Mouse (Mus musculus) left cerebral cortex, adult 2 months (tissue): ENCODE measurements around the gene Prkch. TPM values are rescaled to one million over a fixed set of nuclear protein-coding genes. Genes with fewer than 3 reads are reported as not detected.
A peak's percentile ranks its signal among the peaks of the same experiment; 100 is the strongest.

Experiments used
- DNase-seq, 2 experiments: peaks; one replicate each; pipeline ENCODE4 v3.0.0; 2021 to 2022; ENCODE audit warnings: low spot score in 2 of 2, mixed read lengths in 1 of 2; ENCODE audit errors: extremely low spot score in 1 of 2
- H3K27ac ChIP-seq: fragments of 200-600 bp; 2 replicates; pipeline ENCODE4 v1.8.1; 2022
- H3K4me3 ChIP-seq: fragments of 200-600 bp; 2 replicates; pipeline ENCODE4 v1.8.1; 2022
- CTCF ChIP-seq: fragments of 200-600 bp; IDR thresholded peaks from 2 replicates; pipeline ENCODE4 v1.8.1; 2022; ENCODE audit warnings: antibody characterized with exemption, mild to moderate bottlenecking, moderate library complexity
- intact Hi-C: fragments of 180-260 bp; cut with DNase I; formaldehyde crosslinking; loops from one replicate; pipeline ENCODE4 v1.15.1; 2025
- total RNA-seq, 2 experiments: library from RNA; stranded (reverse); gene quantifications; 2 replicates each; pipeline ENCODE4 v1.2.3; 2021

Gene Prkch
- total RNA-seq, 2 experiments from 2014 or later = 4.1 to 5.7 TPM

GRCm38 (mm10) chr12:73667607-73668006 is 83.0 kb downstream of the Prkch start:
- TF ChIP-seq CTCF = no peak
- Histone ChIP-seq H3K4me3 (no peak overlapping the region), H3K27ac (no peak overlapping the region)
- intact Hi-C loops = no loop called here
- DNase-seq = no peak

GRCm38 (mm10) chr12:73670739-73671138 is 86.1 kb downstream of the Prkch start:
- H3K27ac ChIP-seq = peak overlapping the region; percentile 38
- no peak for TF ChIP-seq CTCF
- DNase-seq = no peak
- H3K4me3 ChIP-seq = no peak overlapping the region
- intact Hi-C loops = loop anchor here (2.0 kb wide), 1 partner anchor 14 kb away; no protein-coding TSS in a partner anchor

GRCm38 (mm10) chr12:73671540-73671939 is 86.9 kb downstream of the Prkch start:
- Histone ChIP-seq H3K4me3 (no peak overlapping the region), H3K27ac (peak overlapping the region; percentile 47)
- no peak for DNase-seq
- TF ChIP-seq CTCF = no peak
- intact Hi-C loops = loop anchor here (2.0 kb wide), 1 partner anchor 13 kb away; no protein-coding TSS in a partner anchor

GRCm38 (mm10) chr12:73672007-73672406 is 87.4 kb downstream of the Prkch start:
- Histone ChIP-seq H3K27ac (peak overlapping the region; percentile 47; the same call in 1 of the 2 replicates), H3K4me3 (no peak overlapping the region)
- intact Hi-C loops = no loop called here
- no peak for TF ChIP-seq CTCF
- DNase-seq = no peak

GRCm38 (mm10) chr12:73673783-73674182 is 89.2 kb downstream of the Prkch start:
- DNase-seq = no peak
- no peak overlapping the region for H3K4me3 ChIP-seq
- intact Hi-C loops = no loop called here
- no peak for TF ChIP-seq CTCF
- no peak overlapping the region for H3K27ac ChIP-seq

GRCm38 (mm10) chr12:73675212-73675611 is 90.6 kb downstream of the Prkch start:
- Histone ChIP-seq H3K4me3 (no peak overlapping the region), H3K27ac (no peak overlapping the region)
- intact Hi-C loops = no loop called here
- no peak for TF ChIP-seq CTCF
- no peak for DNase-seq

GRCm38 (mm10) chr12:73679400-73679801 is 94.8 kb downstream of the Prkch start:
- H3K4me3 ChIP-seq = no peak overlapping the region
- intact Hi-C loops = no loop called here
- H3K27ac ChIP-seq = peak overlapping the region; percentile 57; the same call in 1 of the 2 replicates
- DNase-seq = no peak
- no peak for TF ChIP-seq CTCF

GRCm38 (mm10) chr12:73682921-73683346 is 98.3 kb downstream of the Prkch start:
- no peak for TF ChIP-seq CTCF
- Histone ChIP-seq H3K4me3 (no peak overlapping the region), H3K27ac (no peak overlapping the region)
- no peak for DNase-seq
- intact Hi-C loops = no loop called here

GRCm38 (mm10) chr12:73685875-73686274 is 101.3 kb downstream of the Prkch start:
- no peak for DNase-seq
- intact Hi-C loops = loop anchor here (2.0 kb wide), 1 partner anchor 15 kb away; no protein-coding TSS in a partner anchor
- no peak for TF ChIP-seq CTCF
- H3K27ac ChIP-seq = no peak overlapping the region
- no peak overlapping the region for H3K4me3 ChIP-seq

GRCm38 (mm10) chr12:73686456-73686855 is 101.9 kb downstream of the Prkch start:
- intact Hi-C loops = no loop called here
- no peak overlapping the region for H3K27ac ChIP-seq
- no peak overlapping the region for H3K4me3 ChIP-seq
- no peak for DNase-seq
- TF ChIP-seq CTCF = no peak

- peak; percentile 52 for TF ChIP-seq CTCF
- intact Hi-C loops = no loop called here
- H3K4me3 ChIP-seq = no peak overlapping the region
- no peak overlapping the region for H3K27ac ChIP-seq
- DNase-seq = no peak
Observed at GRCm38 (mm10) chr12:73687077-73688035, 102.8 kb downstream of the Prkch start.

GRCm38 (mm10) chr12:73692321-73692720 is 107.7 kb downstream of the Prkch start:
- Histone ChIP-seq H3K27ac (no peak overlapping the region), H3K4me3 (no peak overlapping the region)
- peak; percentile 19 to 44 for DNase-seq
- intact Hi-C loops = loop anchor here (5.0 to 10.0 kb wide), 2 partner anchors 105 to 678 kb away; no protein-coding TSS in a partner anchor
- TF ChIP-seq CTCF = peak; percentile 8
